Mouse (Mus musculus): Measurements from ENCODE around the gene Ahsa2.

Ahsa2 gene

GRCm38 (mm10) chr11:23497718-23498509 lies at the start of gene Ahsa2:
Ahsa2 (minus strand) TSS chr11:23498030.
- WGBS: under 1% methylated on average over 64 of the region's 66 CpGs

- 91% methylated on average over 2 of the region's 2 CpGs for WGBS
Observed at GRCm38 (mm10) chr11:23537446-23537845, 39.6 kb upstream of the Ahsa2 start.

GRCm38 (mm10) chr11:23520473-23521205 lies 22.8 kb upstream of the Ahsa2 start, which contains the start of gene 1700093K21Rik:
1700093K21Rik (minus strand) TSS chr11:23521155.
- 50% methylated on average over 5 of the region's 5 CpGs for WGBS

GRCm38 (mm10) chr11:23518981-23519380 lies 21.2 kb upstream of the Ahsa2 start:
- 70% methylated on average over 3 of the region's 3 CpGs for WGBS

GRCm38 (mm10) chr11:23515315-23515714 lies 17.5 kb upstream of the Ahsa2 start:
- WGBS: 89% methylated on average over 2 of the region's 2 CpGs

GRCm38 (mm10) chr11:23514785-23515184 lies 17.0 kb upstream of the Ahsa2 start:
- 82% methylated on average over 4 of the region's 4 CpGs for WGBS

GRCm38 (mm10) chr11:23504801-23505200 lies 7.0 kb upstream of the Ahsa2 start:
- 83% methylated on average over 5 of the region's 5 CpGs for WGBS

- 36% methylated on average over 5 of the region's 5 CpGs for WGBS
Observed at GRCm38 (mm10) chr11:23498609-23499008, 779 bp upstream of the Ahsa2 start.

GRCm38 (mm10) chr11:23497335-23497717 lies 504 bp downstream of the Ahsa2 start:
- under 1% methylated on average over 22 of the region's 22 CpGs for WGBS

GRCm38 (mm10) chr11:23496661-23497060 lies 1.2 kb downstream of the Ahsa2 start:
- 29% methylated on average over 6 of the region's 6 CpGs for WGBS

- 92% methylated on average over 6 of the region's 6 CpGs for WGBS
Observed at GRCm38 (mm10) chr11:23495231-23495630, 2.6 kb downstream of the Ahsa2 start.

- WGBS: 83% methylated on average over 4 of the region's 4 CpGs
Observed at GRCm38 (mm10) chr11:23492048-23492790, 5.6 kb downstream of the Ahsa2 start.

GRCm38 (mm10) chr11:23489955-23490354 lies 7.9 kb downstream of the Ahsa2 start:
- 78% methylated on average over 1 of the region's 1 CpGs for WGBS

GRCm38 (mm10) chr11:23465862-23466261 lies 32.0 kb downstream of the Ahsa2 start:
- 98% methylated on average over 2 of the region's 2 CpGs for WGBS
